Mouse (Mus musculus) left cerebral cortex, adult 2 months (tissue): ENCODE data around the gene Tmie. TPM values are rescaled to one million over a fixed set of nuclear protein-coding genes. Genes with fewer than 3 reads are reported as not detected.

Source experiments
- DNase-seq, 2 experiments: peaks; one replicate each; pipeline ENCODE4 v3.0.0; 2021 to 2022; ENCODE audit warnings: low spot score in 2 of 2, mixed read lengths in 1 of 2; ENCODE audit errors: extremely low spot score in 1 of 2
- H3K27ac ChIP-seq: fragments of 200-600 bp; 2 replicates; pipeline ENCODE4 v1.8.1; 2022
- H3K4me3 ChIP-seq: fragments of 200-600 bp; 2 replicates; pipeline ENCODE4 v1.8.1; 2022
- CTCF ChIP-seq: fragments of 200-600 bp; IDR thresholded peaks from 2 replicates; pipeline ENCODE4 v1.8.1; 2022; ENCODE audit warnings: antibody characterized with exemption, mild to moderate bottlenecking, moderate library complexity
- intact Hi-C: fragments of 180-260 bp; cut with DNase I; formaldehyde crosslinking; loops from one replicate; pipeline ENCODE4 v1.15.1; 2025
- total RNA-seq, 2 experiments: library from RNA; stranded (reverse); gene quantifications; 2 replicates each; pipeline ENCODE4 v1.2.3; 2021

Gene Tmie
- total RNA-seq, 2 experiments from 2014 or later, result 3.0 to 3.4 TPM

DNA sequence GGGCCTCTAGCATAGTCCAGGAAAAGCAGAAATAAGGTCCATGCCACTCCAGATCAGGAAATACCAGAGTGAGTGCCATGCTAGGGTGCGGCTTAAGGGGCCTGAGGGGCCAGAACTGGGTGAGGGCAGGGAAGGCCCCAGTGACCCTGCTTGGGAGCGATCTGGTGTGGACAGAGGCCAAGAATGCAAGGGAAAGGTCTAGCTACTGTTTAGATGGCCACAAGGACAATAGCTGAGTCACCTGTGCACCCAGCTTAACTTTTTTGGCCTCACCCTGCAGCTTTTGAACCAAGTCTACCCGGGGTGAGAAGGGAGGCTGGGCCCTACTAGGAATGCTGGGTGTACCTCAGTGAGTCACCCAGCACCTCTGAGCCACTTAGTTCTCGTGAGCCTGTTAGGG, 859 bp upstream of the Tmie start:
- Histone ChIP-seq H3K27ac (peak overlapping the region; percentile 82; the same call in 1 of the 2 replicates), H3K4me3 (peak overlapping the region; percentile 66)
- intact Hi-C loops, result no loop called here
- no peak for DNase-seq
- no peak for TF ChIP-seq CTCF

DNA sequence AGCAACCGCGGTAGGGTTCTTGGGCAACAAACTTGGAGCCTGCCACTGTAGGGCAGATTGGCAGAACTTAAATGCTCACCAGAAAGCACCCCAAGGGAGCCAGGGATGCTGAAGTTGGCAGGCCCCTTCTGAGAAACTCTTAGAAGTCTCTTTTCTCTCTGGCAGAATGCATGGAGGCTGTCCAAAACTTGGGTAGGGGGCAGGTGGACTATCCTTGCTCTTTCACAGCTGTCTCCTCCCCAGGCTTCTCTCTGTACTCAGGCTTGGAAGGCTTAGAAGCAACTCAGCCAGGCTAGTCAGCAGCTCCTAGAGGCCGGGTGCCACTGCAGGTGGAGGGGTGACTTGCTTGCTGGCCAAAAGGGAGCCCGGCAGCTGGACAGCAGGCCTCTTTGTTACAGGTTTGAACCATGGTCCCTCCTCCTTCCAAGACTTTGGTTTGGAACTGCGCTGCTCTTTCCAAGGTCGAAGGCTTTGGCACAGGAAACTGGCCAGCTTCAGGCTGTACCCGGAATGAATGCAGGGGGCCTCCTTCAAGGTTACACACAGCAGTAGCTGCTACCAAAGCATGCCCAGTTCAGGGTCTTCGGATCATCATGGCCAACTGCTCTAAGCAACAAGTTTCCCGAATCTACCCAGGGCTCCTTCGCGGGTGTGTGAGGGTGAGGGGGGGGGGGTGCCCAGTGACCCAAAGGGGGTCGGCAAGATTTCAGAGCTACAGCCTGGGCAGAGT, 557 bp downstream of the Tmie start, which contains the start of gene Als2cl:
Als2cl (plus strand) TSS at position 680 of the 730 bp plus-strand sequence.
- H3K27ac ChIP-seq, result peak within 1 kb of the TSS; percentile 82
- intact Hi-C loops, result loop anchor here (5.0 kb wide), 1 partner anchor 227 kb away; the partner anchor contains the start of gene Nbeal2
- DNase-seq, result peak in 1 of 2 experiments; percentile 37

DNA sequence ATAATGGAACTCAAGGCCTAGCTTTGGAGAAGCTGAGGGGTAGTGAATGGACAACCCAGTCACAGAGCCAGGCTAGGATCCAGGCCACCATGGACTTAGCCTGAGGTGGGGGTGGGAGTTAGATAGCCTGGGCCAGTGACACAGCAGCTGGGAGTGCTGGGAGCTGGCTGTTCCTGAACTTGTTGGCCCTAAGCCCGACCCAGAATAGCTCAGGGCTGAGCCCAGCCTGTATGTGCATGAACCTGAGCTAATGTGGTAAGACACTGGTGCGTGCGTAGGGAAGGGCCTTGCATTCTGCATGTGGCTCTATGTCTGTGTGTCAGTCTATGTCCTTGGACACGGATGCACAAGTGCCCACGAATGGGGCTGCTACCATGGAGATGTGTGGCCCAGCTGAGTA, 2.0 kb downstream of the Tmie start:
- H3K27ac ChIP-seq, result no peak overlapping the region
- TF ChIP-seq CTCF, result no peak
- intact Hi-C loops, result loop anchor here (5.0 kb wide), 1 partner anchor 226 kb away; the partner anchor contains the start of gene Nbeal2
- peak in 1 of 2 experiments; percentile 31 for DNase-seq
- H3K4me3 ChIP-seq, result no peak overlapping the region

More for the DNA sequence above, 557 bp downstream of the Tmie start, which contains the start of gene Als2cl:
- no peak for TF ChIP-seq CTCF
- H3K4me3 ChIP-seq, result peak within 1 kb of the TSS; percentile 66

DNA sequence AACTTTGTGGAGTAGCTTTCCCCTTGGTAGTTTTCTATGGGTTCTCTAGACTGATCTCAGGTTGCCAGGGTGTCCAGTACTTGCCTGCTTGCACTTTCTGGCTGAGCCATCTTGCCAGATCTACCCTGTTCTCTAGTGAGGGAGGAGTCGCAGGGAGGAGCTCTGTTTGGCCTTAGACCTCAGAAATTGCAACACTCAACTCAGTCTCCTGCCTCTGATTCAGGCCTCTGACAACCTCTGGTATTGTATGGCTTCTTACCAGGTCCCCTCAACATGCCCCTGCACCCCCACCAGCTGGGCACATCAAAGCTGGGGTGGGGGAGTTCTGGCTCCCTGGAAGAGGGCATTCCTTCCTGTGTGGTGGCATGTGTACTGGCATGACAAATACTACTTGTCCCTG, 2.6 kb downstream of the Tmie start:
- no peak for TF ChIP-seq CTCF
- DNase-seq, result no peak
- H3K27ac ChIP-seq, result no peak overlapping the region
- intact Hi-C loops, result loop anchor here (5.0 kb wide), 1 partner anchor 225 kb away; the partner anchor contains the start of gene Nbeal2
- H3K4me3 ChIP-seq, result no peak overlapping the region

DNA sequence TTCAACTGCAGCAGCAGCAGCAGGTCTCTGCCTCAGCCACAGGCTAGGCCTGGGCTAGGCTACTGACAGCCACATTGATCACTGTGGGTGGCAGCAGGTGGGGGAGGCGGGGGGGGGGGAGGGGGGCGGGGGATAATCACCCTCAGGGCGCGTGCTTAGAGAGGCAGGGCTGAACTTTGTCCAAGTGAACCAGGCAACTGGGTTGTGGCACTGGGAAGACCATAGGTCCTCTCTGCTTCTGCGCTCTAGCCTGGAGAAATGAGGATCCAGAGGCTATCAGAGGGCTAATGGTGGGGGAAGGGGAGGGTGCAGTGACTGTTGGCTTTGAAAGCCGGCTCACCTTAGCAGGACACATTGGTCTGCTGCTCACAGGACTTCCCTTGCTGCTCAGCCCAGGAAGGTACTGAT, 4.6 kb downstream of the Tmie start:
- no peak for TF ChIP-seq CTCF
- intact Hi-C loops, result loop anchor here (5.0 kb wide), 1 partner anchor 223 kb away; the partner anchor contains the start of gene Nbeal2
- no peak overlapping the region for H3K27ac ChIP-seq
- no peak for DNase-seq
- H3K4me3 ChIP-seq, result no peak overlapping the region

DNA sequence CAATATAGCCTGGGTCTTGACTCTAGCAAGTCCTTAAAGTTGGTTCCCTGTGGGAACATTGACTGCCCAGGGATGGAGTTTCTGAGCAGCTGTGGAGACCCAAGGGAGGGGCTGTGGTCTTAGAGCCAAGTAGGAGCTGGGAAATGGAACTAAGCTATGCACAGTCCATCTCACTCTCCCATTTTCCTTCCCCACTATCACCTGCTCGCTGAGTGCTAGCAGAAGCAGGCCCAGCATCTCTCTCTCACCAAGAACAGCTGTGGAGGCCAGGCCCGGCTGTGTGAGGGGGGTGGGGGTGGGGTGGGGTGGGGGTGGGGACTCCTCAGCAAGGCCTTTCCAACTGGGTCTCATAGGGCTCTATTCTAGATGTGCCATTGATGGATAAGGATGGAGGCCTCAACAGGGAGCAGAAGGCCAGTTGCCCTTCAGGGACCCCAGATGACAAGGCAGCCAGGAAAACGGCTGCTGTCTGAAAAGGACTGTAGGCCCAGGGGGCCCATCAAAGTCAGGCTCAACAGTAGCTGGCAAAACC, 5.2 kb downstream of the Tmie start:
- TF ChIP-seq CTCF, result no peak
- no peak overlapping the region for H3K27ac ChIP-seq
- no peak overlapping the region for H3K4me3 ChIP-seq
- no peak for DNase-seq
- intact Hi-C loops, result loop anchor here (5.0 kb wide), 2 partner anchors 222 to 462 kb away; partner anchors contain the start of gene Nbeal2

DNA sequence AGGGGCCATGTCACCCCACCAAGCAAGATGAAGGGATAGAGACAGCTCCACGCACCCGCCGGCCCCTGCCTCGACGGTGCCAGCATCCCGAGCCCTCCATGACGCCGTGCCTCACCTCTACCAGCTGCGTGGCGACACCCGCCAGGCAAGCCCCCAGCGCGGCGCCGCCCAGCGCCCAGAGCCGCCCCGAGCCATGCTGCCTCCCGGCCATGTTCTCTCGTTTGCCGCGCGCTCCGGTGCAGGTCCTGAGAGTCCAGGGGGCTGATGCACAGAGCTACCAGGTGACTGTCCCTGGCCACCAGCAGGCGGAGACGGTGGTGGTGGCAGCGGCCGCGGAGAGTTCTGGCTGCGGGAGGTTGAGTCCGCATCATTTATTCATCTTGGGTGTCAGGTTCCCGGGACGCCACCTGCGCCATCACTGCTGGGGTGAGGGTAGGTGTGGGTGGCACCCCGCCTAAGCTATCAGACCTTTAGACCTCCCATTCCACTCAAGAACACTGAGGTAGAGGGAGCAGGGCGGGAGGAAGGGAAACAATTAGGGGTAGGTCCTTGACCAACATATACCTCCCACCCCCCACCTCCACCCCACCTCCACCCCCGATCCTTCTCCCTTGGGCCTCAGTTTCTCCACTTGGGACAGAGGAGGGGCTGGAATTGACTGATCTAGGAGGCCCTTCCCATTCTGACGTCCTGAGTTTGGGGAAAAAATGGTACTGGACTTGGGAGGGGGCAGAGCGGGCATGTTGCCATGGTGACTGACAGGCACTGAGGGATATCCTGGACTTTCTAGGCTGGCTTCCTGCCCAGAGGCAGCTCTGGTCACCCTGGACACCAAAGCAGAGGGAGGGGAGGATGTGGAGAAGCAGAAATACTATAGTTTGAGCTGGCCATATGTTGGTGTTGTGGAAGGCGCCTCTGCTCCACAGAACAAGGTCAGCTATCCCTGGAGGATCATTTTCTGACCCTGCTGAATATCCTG, 5.9 kb downstream of the Tmie start:
- peak; percentile 16 for TF ChIP-seq CTCF
- intact Hi-C loops, result loop anchor here (5.0 kb wide), 1 partner anchor 462 kb away; no protein-coding TSS in a partner anchor
- Histone ChIP-seq H3K4me3 (peak overlapping the region; percentile 41), H3K27ac (no peak overlapping the region)
- DNase-seq, result peak in 1 of 2 experiments; percentile 42

DNA sequence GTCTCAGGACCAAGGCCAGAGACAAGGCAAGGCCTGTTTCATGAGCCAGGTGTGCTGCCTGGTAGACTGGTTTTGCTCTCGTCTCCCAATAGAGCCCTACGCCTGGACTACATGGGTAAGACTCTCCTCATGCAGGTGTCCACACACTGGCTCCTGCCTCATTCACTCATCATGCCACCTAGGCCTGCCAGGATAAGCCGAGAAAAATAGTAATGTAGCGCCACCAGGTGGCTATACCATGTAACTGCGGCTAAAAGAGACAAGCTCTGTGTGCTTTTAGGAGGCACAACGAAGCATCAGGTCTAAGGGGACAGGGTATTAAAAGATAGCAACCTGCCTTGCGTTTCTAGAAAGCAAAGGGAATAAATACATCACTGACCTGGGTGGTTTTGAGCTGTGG, 8.9 kb downstream of the Tmie start:
- DNase-seq, result peak; percentile 57 to 65
- intact Hi-C loops, result loop anchor here (1.0 to 5.0 kb wide), 4 partner anchors 90 to 459 kb away; no protein-coding TSS in a partner anchor
- Histone ChIP-seq H3K4me3 (no peak overlapping the region), H3K27ac (no peak overlapping the region)
- TF ChIP-seq CTCF, result peak; percentile 86

DNA sequence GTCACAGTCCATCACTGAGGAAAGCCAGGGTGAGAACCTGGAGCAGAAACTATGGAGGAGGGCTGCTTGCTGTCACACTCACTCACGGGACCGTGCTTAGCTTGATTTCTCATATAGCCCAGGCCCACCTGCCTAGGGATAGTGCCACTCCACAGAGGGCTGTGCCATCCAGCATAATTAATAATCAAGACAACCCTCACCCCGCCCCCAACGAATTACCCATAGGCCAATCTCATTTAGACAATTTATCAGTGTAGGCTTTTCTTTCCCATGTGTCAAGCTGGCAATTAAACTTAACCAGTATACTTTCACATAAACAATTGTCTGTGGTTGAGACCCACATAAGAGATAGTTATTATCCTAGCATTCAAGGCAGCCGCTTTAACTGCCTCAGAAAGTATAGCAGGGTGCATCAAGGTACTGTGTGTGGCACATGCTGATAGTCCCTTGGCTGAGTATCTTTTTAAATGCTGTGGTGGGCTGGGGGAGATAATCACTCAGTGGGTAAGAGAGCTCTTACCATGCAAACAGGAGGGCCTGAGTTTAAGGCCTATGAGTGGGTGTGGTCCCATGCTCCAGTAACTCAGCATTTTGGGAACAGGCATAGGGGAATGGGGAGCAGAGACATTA, 20.8 kb downstream of the Tmie start:
- no peak overlapping the region for H3K4me3 ChIP-seq
- H3K27ac ChIP-seq, result no peak overlapping the region
- no peak for DNase-seq
- intact Hi-C loops, result no loop called here
- no peak for TF ChIP-seq CTCF

DNA sequence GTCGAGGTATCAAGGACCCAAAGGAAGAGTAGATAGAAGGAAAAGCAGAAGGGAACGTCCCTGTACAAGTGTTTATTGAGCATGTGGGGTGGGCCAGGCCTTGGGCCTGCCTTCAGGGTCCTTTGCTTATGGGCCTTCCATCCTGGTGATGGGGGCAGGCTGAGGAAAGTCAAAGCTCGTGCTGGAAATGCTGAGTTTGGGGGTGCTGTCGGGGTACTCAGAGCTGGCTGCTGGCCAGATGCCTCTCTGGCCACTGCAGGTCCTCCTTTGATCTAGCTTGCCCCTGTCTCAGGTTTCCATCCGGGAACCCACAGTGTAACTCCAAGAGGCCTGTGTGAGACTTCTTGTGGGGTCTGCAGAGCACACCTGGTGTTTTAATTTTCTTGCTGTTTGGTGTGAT, 21.4 kb downstream of the Tmie start:
- intact Hi-C loops, result no loop called here
- H3K27ac ChIP-seq, result no peak overlapping the region
- DNase-seq, result no peak
- TF ChIP-seq CTCF, result no peak
- no peak overlapping the region for H3K4me3 ChIP-seq
